Mouse (Mus musculus) megakaryocyte-erythroid progenitor cell, adult 5-6 weeks (primary cell): ENCODE measurements around the gene Plxnc1. TPM values are rescaled to one million over a fixed set of nuclear protein-coding genes. Genes with fewer than 3 reads are reported as not detected.

Source experiments
- ATAC-seq: replicated peaks from 2 replicates; pipeline ENCODE4 v1.8.0; 2016; ENCODE audit warnings: mild to moderate bottlenecking, inconsistent platforms; ENCODE audit not compliant: severe bottlenecking, poor library complexity, low FRiP score, low TSS enrichment
- total RNA-seq, 2 experiments: library from RNA; stranded (forward) in 1 of 2; stranded (reverse) in 1 of 2; fragments of 200-1000, 215-1000 nt in 1 of 2; fragments of >200 nt in 1 of 2; fragmentation: Nextera tagmentation in 1 of 2; gene quantifications; 2 replicates each; pipeline ENCODE4 v1.2.3; 2014 to 2017

The Plxnc1 gene
- total RNA-seq, 2 experiments from 2014 or later, result 46.9 to 60.9 TPM

- ATAC-seq, result peak; percentile 59
Observed at GRCm38 (mm10) chr10:94958311-94958710, 13.7 kb upstream of the Plxnc1 start.

GRCm38 (mm10) chr10:94957705-94958104 is 13.1 kb upstream of the Plxnc1 start:
- ATAC-seq, result no peak

- ATAC-seq, result no peak
Observed at GRCm38 (mm10) chr10:94947915-94948675, 3.5 kb upstream of the Plxnc1 start.

- no peak for ATAC-seq
Observed at GRCm38 (mm10) chr10:94947386-94947785, 2.8 kb upstream of the Plxnc1 start.

GRCm38 (mm10) chr10:94945206-94945711 is 624 bp upstream of the Plxnc1 start:
- ATAC-seq, result no peak

GRCm38 (mm10) chr10:94943846-94944690 is 567 bp downstream of the Plxnc1 start:
- ATAC-seq, result peak; percentile 12; the same call in 1 of the 2 replicates

GRCm38 (mm10) chr10:94943401-94943845 is 1.2 kb downstream of the Plxnc1 start:
- 0 out of 2 replicates have a peak, but pooled peaks have one; percentile 2 for ATAC-seq

GRCm38 (mm10) chr10:94942449-94943041 is 2.1 kb downstream of the Plxnc1 start:
- peak; percentile 35 for ATAC-seq

- no peak for ATAC-seq
Observed at GRCm38 (mm10) chr10:94941551-94941950, 3.1 kb downstream of the Plxnc1 start.

- no peak for ATAC-seq
Observed at GRCm38 (mm10) chr10:94940786-94941185, 3.8 kb downstream of the Plxnc1 start.

GRCm38 (mm10) chr10:94940061-94940460 is 4.6 kb downstream of the Plxnc1 start:
- ATAC-seq, result no peak

GRCm38 (mm10) chr10:94938899-94939298 is 5.7 kb downstream of the Plxnc1 start:
- ATAC-seq, result peak; percentile 65

GRCm38 (mm10) chr10:94938320-94938719 is 6.3 kb downstream of the Plxnc1 start:
- no peak for ATAC-seq

- ATAC-seq, result no peak
Observed at GRCm38 (mm10) chr10:94935270-94935669, 9.4 kb downstream of the Plxnc1 start.

- no peak for ATAC-seq
Observed at GRCm38 (mm10) chr10:94934151-94934614, 10.5 kb downstream of the Plxnc1 start.

- ATAC-seq, result peak; percentile 91
Observed at GRCm38 (mm10) chr10:94931961-94932832, 12.4 kb downstream of the Plxnc1 start.

GRCm38 (mm10) chr10:94928164-94928563 is 16.5 kb downstream of the Plxnc1 start:
- ATAC-seq, result no peak

- no peak for ATAC-seq
Observed at GRCm38 (mm10) chr10:94926297-94926696, 18.3 kb downstream of the Plxnc1 start.

GRCm38 (mm10) chr10:94924878-94925277 is 19.8 kb downstream of the Plxnc1 start:
- ATAC-seq, result 0 out of 2 replicates have a peak, but pooled peaks have one; percentile 20
